Mouse (Mus musculus) left cerebral cortex, adult 2 months (tissue): ENCODE measurements at regions not wholly inside any gene's neighbourhood (a gene's known extent, or its start where the extent isn't known, plus 50 kb on each side); places are given as distances from the start of the nearest gene placed in this dataset.

Experiments used
- DNase-seq, 2 experiments: peaks; one replicate each; pipeline ENCODE4 v3.0.0; 2021 to 2022; ENCODE audit warnings: low spot score in 2 of 2, mixed read lengths in 1 of 2; ENCODE audit errors: extremely low spot score in 1 of 2
- H3K27ac ChIP-seq: fragments of 200-600 bp; 2 replicates; pipeline ENCODE4 v1.8.1; 2022
- H3K4me3 ChIP-seq: fragments of 200-600 bp; 2 replicates; pipeline ENCODE4 v1.8.1; 2022
- CTCF ChIP-seq: fragments of 200-600 bp; IDR thresholded peaks from 2 replicates; pipeline ENCODE4 v1.8.1; 2022; ENCODE audit warnings: antibody characterized with exemption, mild to moderate bottlenecking, moderate library complexity
- intact Hi-C: fragments of 180-260 bp; cut with DNase I; formaldehyde crosslinking; loops from one replicate; pipeline ENCODE4 v1.15.1; 2025

DNA sequence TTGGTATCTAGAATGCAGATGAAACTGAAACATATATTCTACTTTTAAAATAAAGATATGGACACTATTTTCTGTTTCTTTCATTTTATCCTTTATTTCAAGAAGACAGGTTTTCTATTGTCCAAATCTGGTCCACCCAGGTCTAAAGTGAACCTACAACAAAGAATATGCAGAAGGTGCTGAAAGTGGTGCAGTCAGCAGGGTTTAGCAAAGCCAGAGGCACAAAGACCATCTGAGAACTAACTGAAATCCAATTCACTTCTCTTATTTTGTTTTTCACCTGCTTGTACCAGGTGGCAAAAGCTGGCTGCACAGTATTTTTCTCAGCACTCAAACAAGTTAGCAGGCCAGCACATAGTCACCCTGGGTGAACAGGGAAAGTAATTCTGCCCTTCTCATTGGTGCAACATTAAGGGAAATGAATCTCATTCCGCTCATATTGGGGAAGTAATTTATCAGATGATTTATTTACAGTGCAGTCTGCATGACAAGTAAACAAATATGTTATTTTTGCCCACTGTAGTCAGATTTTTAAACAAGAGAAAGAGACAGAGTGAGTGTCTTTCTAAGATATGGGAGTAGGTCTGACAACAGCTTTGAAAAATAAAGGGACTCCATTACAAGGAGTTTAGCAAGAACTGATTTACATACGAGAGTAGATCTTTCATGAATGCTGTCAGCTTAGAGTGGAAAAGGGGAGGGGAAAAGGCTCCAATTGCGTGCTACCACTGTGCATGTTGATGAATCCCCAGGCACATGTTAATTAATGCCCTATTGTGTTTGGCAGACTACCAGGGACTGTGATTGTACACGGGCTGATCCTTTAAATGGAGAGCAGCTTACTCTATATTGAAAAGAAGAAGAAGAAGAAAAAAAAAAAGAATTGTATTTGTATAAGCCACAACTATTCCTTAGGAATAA is 405.9 kb upstream of the Ccnh start:
- intact Hi-C loops: no loop called here
- TF ChIP-seq CTCF: no peak

DNA sequence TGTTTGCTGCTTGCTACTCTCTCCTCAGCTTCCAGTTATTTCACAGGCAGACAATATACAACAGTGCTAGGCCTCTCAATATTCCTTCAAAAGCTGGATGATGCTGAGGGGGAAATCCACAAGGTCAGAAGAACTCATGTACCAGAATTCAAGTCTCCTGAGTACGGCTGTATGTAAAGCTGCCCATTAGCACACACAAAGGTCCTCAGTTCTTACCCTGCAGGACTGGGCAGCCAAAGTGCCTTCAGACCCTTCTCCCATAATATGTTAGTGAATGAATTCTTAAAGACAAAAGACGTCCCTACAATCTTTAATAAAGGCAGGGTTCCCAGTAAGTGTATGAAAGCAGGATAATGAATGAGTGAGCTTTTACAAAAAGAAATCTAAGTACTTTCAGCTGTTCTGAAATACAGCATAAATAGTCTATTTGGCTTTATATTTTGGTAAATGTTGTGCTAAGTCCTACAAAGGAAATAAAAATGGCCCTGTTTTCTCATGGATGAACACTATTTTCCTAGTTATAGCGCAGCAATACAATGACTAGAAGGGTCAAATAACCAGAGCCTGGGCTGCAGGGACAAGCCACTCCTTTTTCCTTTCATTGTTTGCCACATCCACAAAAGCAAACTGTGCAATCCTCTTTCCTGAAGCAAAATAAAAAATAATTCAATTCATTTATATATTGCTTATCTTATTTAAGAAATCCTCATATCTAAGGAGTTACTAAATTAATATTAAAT is 384.8 kb upstream of the Ccnh start:
- no peak for TF ChIP-seq CTCF
- no peak for DNase-seq
- Histone ChIP-seq H3K27ac (no peak overlapping the region), H3K4me3 (no peak overlapping the region)
- intact Hi-C loops: no loop called here

More for the DNA sequence above, 405.9 kb upstream of the Ccnh start:
- Histone ChIP-seq H3K4me3 (no peak overlapping the region), H3K27ac (no peak overlapping the region)
- no peak for DNase-seq

DNA sequence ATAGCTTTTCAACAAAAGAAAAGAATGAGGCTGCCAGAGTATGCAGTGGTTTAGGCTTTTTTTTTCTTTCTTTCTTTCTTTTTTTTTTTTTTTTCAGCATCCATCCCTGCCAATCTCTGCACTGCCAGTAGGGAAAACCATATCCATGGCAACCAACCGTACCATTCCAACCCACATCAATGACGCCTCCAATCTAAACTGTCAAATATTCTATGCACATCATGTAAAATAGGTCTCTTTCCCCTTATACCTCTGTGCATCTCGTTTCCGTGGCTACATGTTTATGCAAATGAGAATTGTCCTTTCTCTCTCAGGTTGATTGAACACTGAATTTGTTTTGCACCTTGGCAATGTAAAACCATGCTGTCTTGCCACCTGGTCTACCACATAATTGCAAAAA is 384.0 kb upstream of the Ccnh start:
- peak overlapping the region; percentile 2; the same call in 1 of the 2 replicates for H3K27ac ChIP-seq
- H3K4me3 ChIP-seq: no peak overlapping the region
- TF ChIP-seq CTCF: no peak; the same call in 1 of the 2 replicates
- no peak for DNase-seq
- intact Hi-C loops: no loop called here

DNA sequence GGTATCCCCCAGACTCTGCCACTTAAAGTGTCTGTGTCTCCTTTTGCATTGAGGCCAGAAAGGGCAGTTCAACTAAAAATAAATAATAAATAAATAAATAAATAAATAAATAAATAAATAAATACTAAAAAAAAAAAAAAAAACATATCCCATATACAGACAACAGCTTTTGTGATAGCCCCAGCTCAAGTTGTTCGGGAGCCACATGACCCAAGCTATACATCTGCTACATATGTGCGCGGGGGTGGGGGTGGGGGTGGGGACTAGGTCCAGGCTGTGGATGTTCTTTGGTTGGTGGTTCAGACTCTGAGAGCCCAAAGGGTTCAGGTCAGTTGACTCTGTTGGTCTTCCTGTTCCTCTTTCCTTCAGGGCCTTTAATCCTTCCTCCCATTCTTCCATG is 379.6 kb upstream of the Ccnh start:
- Histone ChIP-seq H3K27ac (no peak overlapping the region), H3K4me3 (no peak overlapping the region)
- TF ChIP-seq CTCF: no peak
- DNase-seq: no peak
- intact Hi-C loops: no loop called here
